Mouse (Mus musculus): ENCODE measurements around the gene Capn12. TPM values are rescaled to one million over a fixed set of nuclear protein-coding genes. Genes with fewer than 3 reads are reported as not detected.
A peak's percentile ranks its signal among the peaks of the same experiment; 100 is the strongest.

The Capn12 gene
- total RNA-seq, 1 experiment from 2014 or later, result not detected

- no peak for ATAC-seq (replicated peaks; ENCODE audit: insufficient number of reproducible peaks, low FRiP score, low TSS enrichment, poor library complexity, severe bottlenecking)
These were observed 30.4 kb downstream of the Capn12 start for GRCm38 (mm10) chr7:28911632-28912031.

- no peak for ATAC-seq (replicated peaks; ENCODE audit: insufficient number of reproducible peaks, low FRiP score, low TSS enrichment, poor library complexity, severe bottlenecking)
These were observed 31.9 kb downstream of the Capn12 start for GRCm38 (mm10) chr7:28913171-28913570.

- no peak for ATAC-seq (replicated peaks; ENCODE audit: insufficient number of reproducible peaks, low FRiP score, low TSS enrichment, poor library complexity, severe bottlenecking)
These were observed 35.3 kb downstream of the Capn12 start for GRCm38 (mm10) chr7:28916491-28916890.

- no peak for ATAC-seq (replicated peaks; ENCODE audit: insufficient number of reproducible peaks, low FRiP score, low TSS enrichment, poor library complexity, severe bottlenecking)
These were observed 36.5 kb downstream of the Capn12 start for GRCm38 (mm10) chr7:28917503-28918426.

GRCm38 (mm10) chr7:28918540-28918939 is 37.3 kb downstream of the Capn12 start:
- no peak for ATAC-seq (replicated peaks; ENCODE audit: insufficient number of reproducible peaks, low FRiP score, low TSS enrichment, poor library complexity, severe bottlenecking)

- no peak for ATAC-seq (replicated peaks; ENCODE audit: insufficient number of reproducible peaks, low FRiP score, low TSS enrichment, poor library complexity, severe bottlenecking)
These were observed 38.6 kb downstream of the Capn12 start for GRCm38 (mm10) chr7:28919815-28920214.

GRCm38 (mm10) chr7:28921178-28921577 is 40.0 kb downstream of the Capn12 start:
- no peak for ATAC-seq (replicated peaks; ENCODE audit: insufficient number of reproducible peaks, low FRiP score, low TSS enrichment, poor library complexity, severe bottlenecking)

GRCm38 (mm10) chr7:28921722-28922465 is 40.7 kb downstream of the Capn12 start:
- no peak for ATAC-seq (replicated peaks; ENCODE audit: insufficient number of reproducible peaks, low FRiP score, low TSS enrichment, poor library complexity, severe bottlenecking)

GRCm38 (mm10) chr7:28922606-28923005 is 41.4 kb downstream of the Capn12 start:
- ATAC-seq (replicated peaks; ENCODE audit: insufficient number of reproducible peaks, low FRiP score, low TSS enrichment, poor library complexity, severe bottlenecking), result no peak

GRCm38 (mm10) chr7:28923865-28924291 is 42.7 kb downstream of the Capn12 start:
- no peak for ATAC-seq (replicated peaks; ENCODE audit: insufficient number of reproducible peaks, low FRiP score, low TSS enrichment, poor library complexity, severe bottlenecking)

- no peak for ATAC-seq (replicated peaks; ENCODE audit: insufficient number of reproducible peaks, low FRiP score, low TSS enrichment, poor library complexity, severe bottlenecking)
These were observed 43.6 kb downstream of the Capn12 start for GRCm38 (mm10) chr7:28924802-28925201.

GRCm38 (mm10) chr7:28925317-28925716 is 44.1 kb downstream of the Capn12 start:
- ATAC-seq (replicated peaks; ENCODE audit: insufficient number of reproducible peaks, low FRiP score, low TSS enrichment, poor library complexity, severe bottlenecking), result no peak

GRCm38 (mm10) chr7:28926172-28926571 is 45.0 kb downstream of the Capn12 start:
- ATAC-seq (replicated peaks; ENCODE audit: insufficient number of reproducible peaks, low FRiP score, low TSS enrichment, poor library complexity, severe bottlenecking), result no peak

- ATAC-seq (replicated peaks; ENCODE audit: insufficient number of reproducible peaks, low FRiP score, low TSS enrichment, poor library complexity, severe bottlenecking), result no peak
These were observed 48.2 kb downstream of the Capn12 start for GRCm38 (mm10) chr7:28929381-28929780.

- no peak for ATAC-seq (replicated peaks; ENCODE audit: insufficient number of reproducible peaks, low FRiP score, low TSS enrichment, poor library complexity, severe bottlenecking)
These were observed 49.3 kb downstream of the Capn12 start for GRCm38 (mm10) chr7:28930320-28931031.

GRCm38 (mm10) chr7:28931032-28931694 is 49.9 kb downstream of the Capn12 start:
- no peak for ATAC-seq (replicated peaks; ENCODE audit: insufficient number of reproducible peaks, low FRiP score, low TSS enrichment, poor library complexity, severe bottlenecking)

GRCm38 (mm10) chr7:28931695-28932039 is 50.4 kb downstream of the Capn12 start:
- no peak for ATAC-seq (replicated peaks; ENCODE audit: insufficient number of reproducible peaks, low FRiP score, low TSS enrichment, poor library complexity, severe bottlenecking)

- 0 out of 2 replicates have a peak, but pooled peaks have one; percentile 20 for ATAC-seq (replicated peaks; ENCODE audit: insufficient number of reproducible peaks, low FRiP score, low TSS enrichment, poor library complexity, severe bottlenecking)
These were observed 51.3 kb downstream of the Capn12 start for GRCm38 (mm10) chr7:28932421-28933041.
